Mouse (Mus musculus) small intestine, adult 2 months (tissue): ENCODE results near the gene Tfcp2l1.

Experiments
- CTCF ChIP-seq: fragments of 200-500 bp; IDR thresholded peaks from 2 replicates; pipeline ENCODE4 v1.5.1; 2012; ENCODE audit warnings: low read depth, mild to moderate bottlenecking, control low read depth, inconsistent platforms, low read length, moderate library complexity, mixed read lengths; ENCODE audit not compliant: insufficient replicate concordance, insufficient read length; ENCODE audit errors: extremely low read depth
- POLR2A ChIP-seq: fragments of 200-500 bp; IDR thresholded peaks from 2 replicates; pipeline ENCODE4 v1.6.1; 2012; ENCODE audit warnings: low read depth, mild to moderate bottlenecking, control low read depth, inconsistent platforms, low read length, moderate library complexity

GRCm38 (mm10) chr1:118627781-118628464, at the start of gene Tfcp2l1:
- peak; percentile 74 for TF ChIP-seq POLR2A
- no peak for TF ChIP-seq CTCF
